Mouse (Mus musculus) megakaryocyte, embryonic 14.5 days (primary cell): ENCODE results near the gene Msx2.

Experiments used
- FLI1 ChIP-seq: IDR thresholded peaks from 2 replicates; pipeline ENCODE4 v1.6.1; 2012; ENCODE audit warnings: low read length, inconsistent platforms, mixed read lengths
- GATA1 ChIP-seq: IDR thresholded peaks from 3 replicates; pipeline ENCODE4 v1.6.1; 2012; ENCODE audit warnings: mixed read lengths, low read length, inconsistent platforms, borderline replicate concordance

DNA sequence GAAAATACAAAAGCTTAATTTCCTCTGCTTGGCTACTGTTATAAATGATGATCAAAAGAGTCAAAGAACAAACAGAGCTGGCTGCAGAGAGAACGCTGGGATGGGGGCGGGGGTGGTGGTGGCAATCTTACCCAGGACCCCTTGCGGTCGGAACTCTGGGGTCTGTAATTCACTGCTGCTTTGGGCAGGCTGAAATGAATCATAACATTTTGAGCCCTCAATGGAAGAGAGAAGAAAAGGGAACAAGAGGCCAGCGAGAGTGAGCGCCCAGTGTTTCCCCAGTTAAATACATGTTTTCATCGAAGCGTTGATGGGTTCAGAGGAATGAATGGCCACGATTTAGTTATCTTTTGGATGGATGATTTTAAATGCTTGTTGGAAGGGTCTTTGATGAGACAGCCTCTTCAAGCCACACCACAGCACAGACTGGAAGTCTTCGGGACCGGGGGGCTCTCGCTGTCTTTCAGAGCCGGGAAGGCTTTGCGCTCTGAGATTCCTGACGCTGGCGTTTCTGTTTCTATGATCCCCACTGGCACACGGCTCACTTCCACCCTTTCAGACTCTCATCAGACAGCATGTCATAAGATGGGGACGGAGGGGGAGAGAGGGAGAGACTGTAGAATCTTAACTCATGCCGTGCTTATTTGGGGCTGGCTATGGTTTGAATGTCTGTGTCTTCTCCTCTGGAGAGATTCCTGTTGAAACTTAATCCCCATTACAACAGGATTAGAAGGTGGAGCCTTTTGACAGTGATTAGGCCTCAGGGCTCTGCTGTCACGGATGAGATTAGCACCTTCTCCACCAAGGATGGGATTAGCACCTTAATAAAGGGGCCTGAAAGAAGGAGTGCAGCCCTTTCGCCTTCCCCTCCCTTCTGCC lies 17.8 kb downstream of the Msx2 start:
- TF ChIP-seq GATA1 (no peak), FLI1 (no peak)
